ENCODE assay signal across 8 mouse cellular contexts in genomic region chr5:148495173-148495572, GRCm38 (mm10). TPM values are rescaled to one million over a fixed set of nuclear protein-coding genes. Genes with fewer than 3 reads are reported as not detected.
DNase-seq lines count a peak whose midpoint lies in the region; ATAC-seq lines count a peak whose summit lies in the region.

No protein-coding gene starts in this region.

- ATAC-seq in hindbrain, embryonic 16.5 days: no peak; the same call in 1 of the 2 replicates
- peak; percentile 97 for ATAC-seq in activated CD4-positive, CD25-positive, alpha-beta regulatory T cell, adult 4 months
- peak; percentile 47 for ATAC-seq in liver, embryonic 13.5 days (ENCODE audit: low read depth)

- no peak overlapping the region for H3K4me2 ChIP-seq in hindbrain, embryonic 16.5 days (ENCODE audit: low read length)
- peak overlapping the region; percentile 35 for H3K4me2 ChIP-seq in liver, embryonic 13.5 days

- H3K27me3 ChIP-seq in hindbrain, embryonic 10.5 days (ENCODE audit: insufficient read depth, poor library complexity, severe bottlenecking): no peaks in the 10 kb centered on the region
- no peaks in the 10 kb centered on the region for H3K27me3 ChIP-seq in hindbrain, embryonic 16.5 days (replicated peaks; ENCODE audit: control insufficient read depth, insufficient read depth, low read length)
- no peaks in the 10 kb centered on the region for H3K27me3 ChIP-seq in liver, embryonic 13.5 days
- H3K27me3 ChIP-seq in splenic B cell, adult 2 months (ENCODE audit: control insufficient read depth, insufficient read depth, low read length, poor library complexity, severe bottlenecking): no peaks in the 10 kb centered on the region

- peaks cover 14% of the 10 kb centered on the region; the same call in 1 of the 2 replicates for H3K9me3 ChIP-seq in hindbrain, embryonic 10.5 days
- H3K9me3 ChIP-seq in hindbrain, embryonic 16.5 days (ENCODE audit: control insufficient read depth, low read length): peaks cover 4% of the 10 kb centered on the region
- H3K9me3 ChIP-seq in liver, embryonic 13.5 days (replicated peaks): no peaks in the 10 kb centered on the region

- H3K9ac ChIP-seq in hindbrain, embryonic 16.5 days (ENCODE audit: low read depth, low read length): no peak overlapping the region
- no peak overlapping the region for H3K9ac ChIP-seq in liver, embryonic 13.5 days

- no peak overlapping the region for H3K4me3 ChIP-seq in hindbrain, embryonic 10.5 days
- H3K4me3 ChIP-seq in hindbrain, embryonic 16.5 days (ENCODE audit: low read length): no peak overlapping the region
- H3K4me3 ChIP-seq in liver, embryonic 13.5 days (replicated peaks): no peak overlapping the region

- no peak overlapping the region for H3K27ac ChIP-seq in hindbrain, embryonic 10.5 days
- H3K27ac ChIP-seq in hindbrain, embryonic 16.5 days (ENCODE audit: low read depth, low read length): no peak overlapping the region
- no peak overlapping the region for H3K27ac ChIP-seq in liver, embryonic 13.5 days

- peaks cover 14% of the 10 kb centered on the region for H3K4me1 ChIP-seq in hindbrain, embryonic 10.5 days (replicated peaks)
- H3K4me1 ChIP-seq in hindbrain, embryonic 16.5 days (ENCODE audit: control insufficient read depth, insufficient read depth, low read depth, low read length): 0 out of 2 replicates have a peak, but pooled peaks cover 5% of the 10 kb centered on the region
- peaks cover 10% of the 10 kb centered on the region for H3K4me1 ChIP-seq in liver, embryonic 13.5 days (replicated peaks)

- 58% methylated on average over 10 of the region's 10 CpGs for WGBS in hindbrain, embryonic 10.5 days
- WGBS in hindbrain, embryonic 16.5 days: 64% methylated on average over 10 of the region's 10 CpGs
- 10% methylated on average over 10 of the region's 10 CpGs for WGBS in liver, embryonic 13.5 days (ENCODE audit: insufficient replicate concordance)

- peak; percentile 25 for DNase-seq in hindbrain, embryonic 10.5 days (ENCODE audit: low spot score)
- DNase-seq in liver, embryonic 13.5 days: peak; percentile 20
- peak; percentile 94 for DNase-seq in splenic B cell, adult 2 months (ENCODE audit: low read depth, low spot score)
- DNase-seq in layer of hippocampus, postnatal 36 days: no peak
- DNase-seq in left cerebral cortex, adult 8-10 months (ENCODE audit: low spot score in 2 of 2): no peak
- no peak for DNase-seq in layer of hippocampus, postnatal 14 days (ENCODE audit: low spot score in 2 of 2)

- H3K36me3 ChIP-seq in hindbrain, embryonic 10.5 days: no peaks in the 10 kb centered on the region
- H3K36me3 ChIP-seq in hindbrain, embryonic 16.5 days (ENCODE audit: control insufficient read depth, insufficient read depth, low read length): 0 out of 2 replicates have a peak, but pooled peaks cover 3% of the 10 kb centered on the region
- H3K36me3 ChIP-seq in liver, embryonic 13.5 days: no peaks in the 10 kb centered on the region
- no peaks in the 10 kb centered on the region for H3K36me3 ChIP-seq in splenic B cell, adult 2 months (ENCODE audit: control insufficient read depth, insufficient read depth, low read length, poor library complexity, severe bottlenecking)

RNA-seq across cellular contexts. Expression of gene Ubl3, which starts 57.4 kb away (rescaled TPM):
- polyA plus RNA-seq in hindbrain, embryonic 10.5 days (2016; fragmentation: Nextera tagmentation; extraction: Ambion mirVana): 60.8 and 71.8 TPM in 2 replicates
- 70.7 and 90.1 TPM in 2 replicates for polyA plus RNA-seq in hindbrain, embryonic 16.5 days (2015; fragmentation: Nextera tagmentation; extraction: Ambion mirVana)
- 100 to 1,000 TPM in 1 of 2 experiments, 10 to 100 TPM in 1; 86.3 to 124 TPM for polyA plus RNA-seq in activated CD4-positive, CD25-positive, alpha-beta regulatory T cell, adult 4 months (2017; shearing (Covaris generic))
- 18.5 and 21.0 TPM in 2 replicates for polyA plus RNA-seq in liver, embryonic 13.5 days (2015; fragmentation: Nextera tagmentation; extraction: Ambion mirVana)
- 100 to 1,000 TPM; 222 to 250 TPM for total RNA-seq in layer of hippocampus, postnatal 36 days (2021)
- total RNA-seq in left cerebral cortex, adult 8-10 months (2022): 100 to 1,000 TPM; 216 to 240 (median 236) TPM
- total RNA-seq in layer of hippocampus, postnatal 14 days (2021): 100 to 1,000 TPM; 198 to 222 TPM

Comparison
In these comparisons a context has a peak if more than half of its experiments do, and no peak if none do; other contexts are left out.
1. DNase-seq: peak in hindbrain, embryonic 10.5 days (single experiment), liver, embryonic 13.5 days (single experiment) and splenic B cell, adult 2 months (single experiment); none in layer of hippocampus, postnatal 36 days (0 of 2), left cerebral cortex, adult 8-10 months (0 of 2) and layer of hippocampus, postnatal 14 days (0 of 2).